Mouse (Mus musculus): ENCODE data around the gene Nt5dc2. TPM values are rescaled to one million over a fixed set of nuclear protein-coding genes. Genes with fewer than 3 reads are reported as not detected.
A peak's percentile ranks its signal among the peaks of the same experiment; 100 is the strongest.

Gene Nt5dc2
- polyA plus RNA-seq, 1 experiment from 2014 or later = 324 TPM

GRCm38 (mm10) chr14:31131272-31131821 is 494 bp downstream of the Nt5dc2 start:
- ATAC-seq (ENCODE audit: insufficient number of reproducible peaks, insufficient read depth, low FRiP score, low read depth) = peak; percentile 1; the same call in 1 of the 2 replicates
- H3K9me3 ChIP-seq (ENCODE audit: control insufficient read depth, low read depth, low read length) = no peaks in the 10 kb centered on the region
- under 1% methylated on average over 43 of the region's 43 CpGs for WGBS
- H3K9ac ChIP-seq (replicated peaks; ENCODE audit: low read depth, low read length) = peak overlapping the region; percentile 83
- peak overlapping the region; percentile 87; the same call in 1 of the 2 replicates for H3K27ac ChIP-seq (ENCODE audit: low read length)
- H3K4me3 ChIP-seq (ENCODE audit: low read depth, low read length) = peak overlapping the region; percentile 94
- H3K4me1 ChIP-seq (ENCODE audit: control insufficient read depth, insufficient read depth, low read length) = peaks cover 34% of the 10 kb centered on the region
- H3K36me3 ChIP-seq (ENCODE audit: control insufficient read depth, insufficient read depth, low read length) = peaks cover 16% of the 10 kb centered on the region
- peak overlapping the region; percentile 87 for H3K4me2 ChIP-seq (replicated peaks; ENCODE audit: low read depth, low read length)
- H3K27me3 ChIP-seq (ENCODE audit: control insufficient read depth, insufficient read depth, low read length) = no peaks in the 10 kb centered on the region

GRCm38 (mm10) chr14:31132031-31132430 is 1.2 kb downstream of the Nt5dc2 start:
- Histone ChIP-seq H3K9ac (replicated peaks; ENCODE audit: low read depth, low read length) (peak overlapping the region; percentile 83), H3K27me3 (ENCODE audit: control insufficient read depth, insufficient read depth, low read length) (no peaks in the 10 kb centered on the region), H3K27ac (ENCODE audit: low read length) (no peak overlapping the region), H3K4me3 (ENCODE audit: low read depth, low read length) (peak overlapping the region; percentile 94), H3K4me1 (ENCODE audit: control insufficient read depth, insufficient read depth, low read length) (peaks cover 33% of the 10 kb centered on the region), H3K4me2 (replicated peaks; ENCODE audit: low read depth, low read length) (peak overlapping the region; percentile 87), H3K9me3 (ENCODE audit: control insufficient read depth, low read depth, low read length) (no peaks in the 10 kb centered on the region), H3K36me3 (ENCODE audit: control insufficient read depth, insufficient read depth, low read length) (peaks cover 23% of the 10 kb centered on the region)
- 3% methylated on average over 6 of the region's 6 CpGs for WGBS
- no peak for ATAC-seq (ENCODE audit: insufficient number of reproducible peaks, insufficient read depth, low FRiP score, low read depth)

DNA sequence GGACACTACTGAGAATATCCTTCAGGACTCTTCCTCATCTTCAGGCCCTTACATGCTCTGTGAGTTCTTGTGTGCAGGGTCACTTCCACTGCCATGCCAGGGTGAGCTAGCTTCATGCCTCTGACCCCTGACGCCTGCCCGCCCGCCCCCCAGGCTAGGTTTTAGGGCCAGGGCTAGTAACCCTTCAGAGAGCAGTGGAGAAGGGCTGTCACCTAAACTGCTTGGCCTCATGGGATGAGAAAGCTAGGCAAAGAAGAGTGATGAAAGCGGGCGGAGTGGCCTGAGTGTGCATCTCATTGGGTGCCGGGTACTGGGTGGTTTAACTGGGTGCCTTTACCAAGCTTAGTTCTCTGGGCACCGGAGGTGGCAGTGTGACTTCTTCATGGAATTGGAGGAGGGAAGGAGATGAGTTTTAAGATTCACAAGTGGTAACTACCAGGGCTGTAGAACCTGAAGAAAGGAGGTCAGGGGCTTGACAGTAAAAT is 1.7 kb downstream of the Nt5dc2 start:
- Histone ChIP-seq H3K9me3 (ENCODE audit: control insufficient read depth, low read depth, low read length) (no peaks in the 10 kb centered on the region), H3K9ac (replicated peaks; ENCODE audit: low read depth, low read length) (peak overlapping the region; percentile 83; the same call in 1 of the 2 replicates), H3K27me3 (ENCODE audit: control insufficient read depth, insufficient read depth, low read length) (no peaks in the 10 kb centered on the region), H3K4me2 (replicated peaks; ENCODE audit: low read depth, low read length) (peak overlapping the region; percentile 87), H3K4me1 (ENCODE audit: control insufficient read depth, insufficient read depth, low read length) (peaks cover 29% of the 10 kb centered on the region), H3K4me3 (ENCODE audit: low read depth, low read length) (peak overlapping the region; percentile 94), H3K36me3 (ENCODE audit: control insufficient read depth, insufficient read depth, low read length) (peaks cover 27% of the 10 kb centered on the region), H3K27ac (ENCODE audit: low read length) (peak overlapping the region; percentile 13; the same call in 1 of the 2 replicates)
- WGBS = 80% methylated on average over 7 of the region's 7 CpGs
- no peak for ATAC-seq (ENCODE audit: insufficient number of reproducible peaks, insufficient read depth, low FRiP score, low read depth)

DNA sequence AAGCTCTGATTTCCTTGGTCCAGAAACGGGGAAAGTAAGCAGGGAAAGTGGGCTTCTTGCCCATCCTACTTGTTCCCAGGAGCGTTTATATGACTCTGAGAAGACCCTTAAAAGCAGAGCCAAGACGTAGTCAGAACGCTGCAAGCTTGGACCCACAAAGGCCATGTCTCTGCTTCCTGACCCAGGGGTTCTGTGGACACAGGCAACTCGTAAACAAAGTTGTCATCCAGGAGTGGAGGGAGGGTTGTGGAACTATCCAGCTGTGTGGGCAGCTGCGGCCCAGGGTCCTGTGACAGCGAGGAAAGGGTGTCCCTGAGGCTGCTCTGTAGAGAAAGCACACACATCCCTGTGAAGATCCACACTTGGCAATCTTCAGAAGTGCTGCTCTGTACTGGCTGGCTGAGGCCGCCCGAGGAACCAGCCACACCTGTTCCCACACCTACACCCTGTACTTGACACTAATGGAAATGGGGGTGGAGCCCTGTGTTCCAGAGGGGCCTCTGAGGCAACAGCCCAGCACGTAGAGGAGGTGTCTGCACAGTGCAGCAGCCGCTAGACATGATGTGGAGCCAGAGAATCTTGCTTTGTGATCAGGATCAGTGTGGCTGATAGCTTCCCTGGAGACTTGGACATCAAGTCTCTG is 2.3 kb downstream of the Nt5dc2 start:
- peak overlapping the region; percentile 12; the same call in 1 of the 2 replicates for H3K9ac ChIP-seq (replicated peaks; ENCODE audit: low read depth, low read length)
- peaks cover 29% of the 10 kb centered on the region for H3K4me1 ChIP-seq (ENCODE audit: control insufficient read depth, insufficient read depth, low read length)
- no peak overlapping the region for H3K4me3 ChIP-seq (ENCODE audit: low read depth, low read length)
- peak overlapping the region; percentile 87 for H3K4me2 ChIP-seq (replicated peaks; ENCODE audit: low read depth, low read length)
- ATAC-seq (ENCODE audit: insufficient number of reproducible peaks, insufficient read depth, low FRiP score, low read depth) = peak; percentile 29; the same call in 1 of the 2 replicates
- peak overlapping the region; percentile 75 for H3K27ac ChIP-seq (ENCODE audit: low read length)
- no peaks in the 10 kb centered on the region for H3K9me3 ChIP-seq (ENCODE audit: control insufficient read depth, low read depth, low read length)
- 34% methylated on average over 11 of the region's 11 CpGs for WGBS
- no peaks in the 10 kb centered on the region for H3K27me3 ChIP-seq (ENCODE audit: control insufficient read depth, insufficient read depth, low read length)
- peaks cover 32% of the 10 kb centered on the region for H3K36me3 ChIP-seq (ENCODE audit: control insufficient read depth, insufficient read depth, low read length)

GRCm38 (mm10) chr14:31134015-31135000 is 3.5 kb downstream of the Nt5dc2 start:
- peak overlapping the region; percentile 87; the same call in 1 of the 2 replicates for H3K4me2 ChIP-seq (replicated peaks; ENCODE audit: low read depth, low read length)
- WGBS = 87% methylated on average over 25 of the region's 25 CpGs
- no peak for ATAC-seq (ENCODE audit: insufficient number of reproducible peaks, insufficient read depth, low FRiP score, low read depth)
- no peak overlapping the region for H3K9ac ChIP-seq (replicated peaks; ENCODE audit: low read depth, low read length)
- peaks cover 29% of the 10 kb centered on the region for H3K4me1 ChIP-seq (ENCODE audit: control insufficient read depth, insufficient read depth, low read length)
- H3K9me3 ChIP-seq (ENCODE audit: control insufficient read depth, low read depth, low read length) = no peaks in the 10 kb centered on the region
- H3K36me3 ChIP-seq (ENCODE audit: control insufficient read depth, insufficient read depth, low read length) = peaks cover 43% of the 10 kb centered on the region
- H3K27ac ChIP-seq (ENCODE audit: low read length) = no peak overlapping the region; the same call in 1 of the 2 replicates
- no peaks in the 10 kb centered on the region for H3K27me3 ChIP-seq (ENCODE audit: control insufficient read depth, insufficient read depth, low read length)
- H3K4me3 ChIP-seq (ENCODE audit: low read depth, low read length) = no peak overlapping the region

- no peaks in the 10 kb centered on the region for H3K27me3 ChIP-seq (ENCODE audit: control insufficient read depth, insufficient read depth, low read length)
- H3K4me1 ChIP-seq (ENCODE audit: control insufficient read depth, insufficient read depth, low read length) = peaks cover 22% of the 10 kb centered on the region
- no peak overlapping the region for H3K4me3 ChIP-seq (ENCODE audit: low read depth, low read length)
- H3K9me3 ChIP-seq (ENCODE audit: control insufficient read depth, low read depth, low read length) = no peaks in the 10 kb centered on the region
- H3K36me3 ChIP-seq (ENCODE audit: control insufficient read depth, insufficient read depth, low read length) = peaks cover 56% of the 10 kb centered on the region
- no peak overlapping the region for H3K9ac ChIP-seq (replicated peaks; ENCODE audit: low read depth, low read length)
- H3K4me2 ChIP-seq (replicated peaks; ENCODE audit: low read depth, low read length) = no peak overlapping the region
- no peak for ATAC-seq (ENCODE audit: insufficient number of reproducible peaks, insufficient read depth, low FRiP score, low read depth)
- no peak overlapping the region for H3K27ac ChIP-seq (ENCODE audit: low read length)
- 95% methylated on average over 34 of the region's 34 CpGs for WGBS
These were observed 4.9 kb downstream of the Nt5dc2 start for GRCm38 (mm10) chr14:31135495-31136410.

DNA sequence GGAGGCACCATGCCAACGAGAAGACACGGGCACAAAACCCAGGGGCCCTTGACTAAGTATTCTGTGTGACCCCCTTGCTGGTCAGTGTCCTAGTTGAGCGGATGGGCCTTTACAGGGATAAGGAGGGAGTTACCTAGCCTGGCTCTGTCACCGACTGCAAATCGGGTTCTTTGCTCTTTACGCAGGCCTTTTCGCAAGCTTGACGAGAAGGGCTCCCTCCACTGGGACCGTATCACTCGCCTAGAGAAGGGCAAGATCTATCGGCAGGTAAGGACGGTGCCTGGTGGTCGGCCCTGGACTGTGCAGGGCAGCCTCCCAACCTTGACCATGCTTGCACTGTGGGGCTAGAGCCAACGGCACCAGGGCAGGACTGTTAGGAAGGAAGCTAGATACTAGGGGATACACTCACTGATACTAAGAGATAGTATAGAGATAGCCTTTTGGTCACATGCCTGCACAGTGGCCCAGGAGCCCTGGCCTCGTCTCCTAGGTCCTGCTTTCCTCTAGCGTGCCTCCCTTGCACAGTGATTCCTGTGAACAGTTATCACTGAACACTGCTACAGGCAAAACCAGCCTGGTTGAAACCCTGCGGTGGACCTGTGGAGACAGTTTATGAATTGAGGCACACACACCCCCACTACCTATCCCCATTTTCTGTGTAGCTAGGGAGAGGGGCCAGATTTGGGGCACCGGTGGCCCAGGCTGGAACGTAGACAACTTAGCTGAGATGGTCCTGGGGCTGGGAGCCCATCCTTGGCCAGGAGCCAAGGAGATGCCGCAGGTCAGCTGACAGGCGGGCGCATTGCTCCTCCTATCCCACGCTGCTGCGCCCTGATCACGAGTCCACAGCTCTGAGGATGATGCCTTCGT is 5.8 kb downstream of the Nt5dc2 start:
- no peak overlapping the region for H3K27ac ChIP-seq (ENCODE audit: low read length)
- no peaks in the 10 kb centered on the region for H3K27me3 ChIP-seq (ENCODE audit: control insufficient read depth, insufficient read depth, low read length)
- H3K9ac ChIP-seq (replicated peaks; ENCODE audit: low read depth, low read length) = no peak overlapping the region
- 91% methylated on average over 26 of the region's 26 CpGs for WGBS
- no peaks in the 10 kb centered on the region for H3K9me3 ChIP-seq (ENCODE audit: control insufficient read depth, low read depth, low read length)
- H3K4me3 ChIP-seq (ENCODE audit: low read depth, low read length) = no peak overlapping the region
- H3K4me1 ChIP-seq (ENCODE audit: control insufficient read depth, insufficient read depth, low read length) = peaks cover 22% of the 10 kb centered on the region
- no peak for ATAC-seq (ENCODE audit: insufficient number of reproducible peaks, insufficient read depth, low FRiP score, low read depth)
- H3K4me2 ChIP-seq (replicated peaks; ENCODE audit: low read depth, low read length) = no peak overlapping the region
- H3K36me3 ChIP-seq (ENCODE audit: control insufficient read depth, insufficient read depth, low read length) = peaks cover 65% of the 10 kb centered on the region
